Mouse (Mus musculus): ENCODE results near the gene Gm9833.

GRCm38 (mm10) chr3:10126952-10127351, 39.0 kb downstream of the Gm9833 start:
- no peak for TF ChIP-seq POLR2A (IDR thresholded peaks at IDR 0.05; ENCODE audit: insufficient read depth, low read depth, low read length)
- TF ChIP-seq CTCF (IDR thresholded peaks at IDR 0.05; ENCODE audit: insufficient read depth, low read depth, low read length): no peak
